Mouse (Mus musculus) myocyte (in vitro differentiated cells): ENCODE data around the gene Dgke.

ENCODE experiments used
- E2F4 ChIP-seq: IDR thresholded peaks from one replicate; pipeline ENCODE4 v1.6.1; 2011; ENCODE audit warnings: mild to moderate bottlenecking, control low read depth, moderate library complexity; ENCODE audit not compliant: insufficient read depth
- MYOG ChIP-seq, 3 experiments: IDR thresholded peaks; one replicate each; pipeline ENCODE4 v1.6.1; 2011; ENCODE audit warnings: control low read depth in 2 of 3, low read depth in 2 of 3, mild to moderate bottlenecking in 2 of 3; ENCODE audit not compliant: insufficient read length in 2 of 3, control insufficient read depth in 1 of 3, insufficient read depth in 1 of 3
- POLR2A ChIP-seq: IDR thresholded peaks from one replicate; pipeline ENCODE4 v1.6.1; 2011; ENCODE audit warnings: low read depth, mild to moderate bottlenecking, control low read depth, moderate library complexity; ENCODE audit not compliant: insufficient read length
- SRF ChIP-seq: IDR thresholded peaks from one replicate; pipeline ENCODE4 v1.6.1; 2011; ENCODE audit warnings: low read depth; ENCODE audit not compliant: control insufficient read depth, insufficient read length
- TCF12 ChIP-seq: IDR thresholded peaks from one replicate; pipeline ENCODE4 v1.6.1; 2011; ENCODE audit warnings: mild to moderate bottlenecking, control low read depth; ENCODE audit not compliant: poor library complexity, insufficient read depth, severe bottlenecking
- USF1 ChIP-seq: IDR thresholded peaks from one replicate; pipeline ENCODE4 v1.6.1; 2011; ENCODE audit warnings: low read depth, mild to moderate bottlenecking, control low read depth, moderate library complexity

DNA sequence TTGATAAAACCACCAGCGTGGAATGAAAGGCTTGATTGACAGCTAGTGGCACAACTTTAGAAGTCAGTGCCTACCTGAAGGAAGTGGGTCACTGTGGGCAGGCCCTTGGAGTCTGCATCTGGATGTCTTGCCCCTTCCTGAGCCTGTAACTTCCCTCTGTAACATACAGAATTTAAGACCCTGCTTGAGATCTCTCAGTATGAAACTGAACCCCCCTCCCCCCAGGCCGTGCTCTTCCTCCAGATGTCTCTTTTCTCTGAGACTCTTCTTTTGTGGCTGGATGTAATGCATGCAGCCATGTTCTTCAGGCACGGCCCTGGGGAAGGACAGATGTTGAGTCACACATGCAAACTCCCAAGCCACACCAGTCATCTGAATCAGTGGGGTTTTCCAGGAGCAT, 28.7 kb upstream of the Dgke start:
- no peak for TF ChIP-seq E2F4
- TF ChIP-seq MYOG (IDR thresholded peaks at IDR 0.05; ENCODE audit: control insufficient read depth in 1 of 3, insufficient read depth in 1 of 3, insufficient read length in 2 of 3, low read depth in 2 of 3): no peak
- no peak for TF ChIP-seq SRF
- TF ChIP-seq POLR2A: no peak
- TF ChIP-seq TCF12: no peak
- TF ChIP-seq USF1: no peak
